Mouse (Mus musculus) cerebellum, postnatal 36 days (tissue): ENCODE measurements at regions not wholly inside any gene's neighbourhood (a gene's known extent, or its start where the extent isn't known, plus 50 kb on each side); places are given as distances from the start of the nearest gene placed in this dataset.
"Not testable (repeated sequence)": the region's sequence is repeated elsewhere in the genome, so short reads cannot be mapped to it uniquely, and the experiment has no call there.

ENCODE experiments used
- DNase-seq, 2 experiments: peaks; one replicate each; pipeline ENCODE4 v3.0.0; 2021 to 2022; ENCODE audit warnings: mixed read lengths in 2 of 2

DNA sequence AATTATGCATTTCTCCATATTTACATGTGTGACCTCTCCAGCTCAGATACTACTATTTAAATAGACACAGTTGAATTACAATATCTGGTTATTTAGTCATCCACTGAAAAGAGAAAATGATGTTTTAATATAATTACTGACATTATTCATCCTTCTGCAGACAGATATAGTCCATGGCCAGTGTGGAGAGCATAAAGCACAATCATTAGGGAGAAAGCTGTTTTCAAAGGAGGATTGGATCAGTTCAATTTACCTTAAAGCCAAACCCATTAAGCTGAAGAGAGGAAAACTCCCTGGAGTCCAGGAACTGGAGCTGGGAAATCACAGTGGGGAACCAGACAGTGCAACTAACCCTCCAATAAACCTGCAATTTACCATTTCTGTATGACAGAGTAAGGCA is 339.8 kb upstream of the Rgs17 start:
- no peak for DNase-seq

DNA sequence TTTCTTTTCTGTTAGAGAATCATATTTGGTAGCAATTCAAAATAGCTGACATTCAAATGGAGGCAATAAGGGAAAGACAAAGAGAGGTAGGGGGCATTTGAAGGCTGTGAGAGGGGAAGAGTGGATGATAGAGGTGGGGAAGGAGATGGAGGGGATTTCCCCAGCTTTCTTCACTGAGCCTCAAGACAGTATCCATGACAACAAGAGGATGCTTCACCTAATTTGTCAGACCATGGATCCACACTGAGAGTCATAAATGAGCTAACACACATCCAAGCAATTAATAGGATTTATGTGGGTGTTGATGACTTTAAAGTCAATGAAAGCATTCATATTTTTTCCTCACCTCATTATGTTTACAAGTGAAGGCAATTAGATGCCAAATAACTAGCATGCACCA is 343.5 kb upstream of the Rgs17 start:
- no peak for DNase-seq

DNA sequence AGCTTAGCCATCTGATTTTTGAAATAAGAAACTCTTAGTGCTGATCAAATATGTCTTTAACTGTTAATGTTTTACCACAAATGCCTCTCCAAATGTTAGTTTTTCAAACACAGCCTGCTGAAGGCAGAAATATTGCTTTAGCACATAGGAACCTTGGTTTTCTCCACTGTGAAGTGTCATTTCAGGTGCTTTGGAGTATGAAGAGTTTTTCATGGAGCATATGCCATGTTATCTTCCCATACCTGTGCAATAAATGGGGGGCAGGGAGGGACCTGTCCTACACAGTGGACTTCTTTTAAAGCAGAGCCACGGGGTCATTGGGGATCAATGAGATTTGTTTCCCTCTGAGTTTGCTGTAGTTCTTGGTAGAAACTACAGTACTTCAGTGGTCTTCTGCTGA is 369.2 kb upstream of the Rgs17 start:
- no peak for DNase-seq

DNA sequence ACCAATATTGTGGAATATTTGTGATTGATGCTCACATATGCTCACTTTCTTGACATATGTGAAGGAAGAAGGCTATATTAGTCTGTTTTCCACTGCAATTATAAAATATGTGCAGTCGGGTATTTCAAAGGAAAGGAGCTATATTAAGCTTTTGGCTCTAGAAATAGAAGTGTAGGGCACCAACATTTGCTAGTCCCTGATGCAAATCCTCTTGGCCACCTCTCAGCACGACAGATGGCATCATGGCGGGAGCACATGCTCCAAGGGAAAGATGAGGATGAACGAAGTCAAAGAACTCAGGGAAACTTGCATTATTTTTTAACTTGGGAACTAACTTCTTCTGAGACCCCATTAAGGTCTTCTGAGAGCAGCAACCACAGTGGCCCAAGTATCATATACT is 374.4 kb upstream of the Rgs17 start:
- DNase-seq: peak; percentile 91 to 94

DNA sequence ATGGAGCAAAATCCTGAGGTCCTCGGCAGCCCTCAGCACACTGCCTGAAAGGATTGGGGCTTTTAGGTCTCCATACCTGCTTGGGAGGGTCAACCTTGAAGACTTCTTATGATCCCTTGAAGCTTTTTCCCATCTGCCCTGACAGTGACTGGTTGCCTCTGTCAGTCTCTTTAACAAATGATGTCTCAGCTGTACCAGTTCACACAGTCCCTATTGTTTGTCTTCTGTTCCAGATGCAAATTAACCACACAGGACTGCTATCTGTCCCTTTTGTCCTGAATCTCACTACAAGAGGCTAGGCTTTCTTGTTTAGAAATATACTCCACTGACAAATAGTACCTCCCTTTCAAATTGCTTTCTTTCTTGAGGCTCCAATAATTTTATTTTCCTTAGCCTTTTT is 375.6 kb upstream of the Rgs17 start:
- DNase-seq: no peak

DNA sequence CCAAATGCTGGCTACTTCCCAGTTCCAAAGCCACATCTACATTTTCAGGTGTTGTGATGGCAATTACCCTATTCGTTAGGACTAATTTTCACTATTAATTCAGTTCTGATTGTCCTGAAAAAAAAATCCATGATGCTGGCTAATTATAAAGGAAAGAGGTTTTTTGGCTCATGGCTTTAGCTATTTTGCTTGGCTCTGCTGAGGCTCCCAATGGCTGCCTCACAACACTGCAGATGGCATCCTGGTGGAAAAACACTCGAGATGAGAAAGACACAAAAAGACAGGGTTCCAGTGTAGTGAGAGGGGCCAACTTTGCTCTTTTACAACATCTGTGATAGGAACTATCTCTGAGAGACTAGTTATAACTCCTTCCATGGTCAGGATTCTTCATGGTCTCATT is 376.5 kb upstream of the Rgs17 start:
- peak; percentile 37 to 39 for DNase-seq

DNA sequence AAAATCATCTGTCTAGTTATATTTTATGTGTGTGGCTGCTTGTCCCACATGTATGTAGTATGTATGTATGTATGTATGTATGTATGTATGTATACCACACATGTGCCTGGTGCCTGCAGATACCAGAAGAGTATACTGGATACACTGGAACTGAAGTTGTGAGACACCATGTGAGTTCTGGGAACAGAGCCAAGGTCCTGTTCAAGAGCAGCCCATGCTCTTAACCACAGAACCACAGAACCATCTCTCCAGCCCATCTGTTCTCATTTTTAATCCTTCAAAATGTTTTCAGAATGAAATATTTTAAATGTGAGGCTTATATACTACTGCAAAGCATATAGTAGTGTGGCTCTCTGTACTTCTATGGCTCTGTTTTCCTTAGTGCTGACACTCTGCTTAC is 379.3 kb upstream of the Rgs17 start:
- DNase-seq: peak; percentile 37 to 59

DNA sequence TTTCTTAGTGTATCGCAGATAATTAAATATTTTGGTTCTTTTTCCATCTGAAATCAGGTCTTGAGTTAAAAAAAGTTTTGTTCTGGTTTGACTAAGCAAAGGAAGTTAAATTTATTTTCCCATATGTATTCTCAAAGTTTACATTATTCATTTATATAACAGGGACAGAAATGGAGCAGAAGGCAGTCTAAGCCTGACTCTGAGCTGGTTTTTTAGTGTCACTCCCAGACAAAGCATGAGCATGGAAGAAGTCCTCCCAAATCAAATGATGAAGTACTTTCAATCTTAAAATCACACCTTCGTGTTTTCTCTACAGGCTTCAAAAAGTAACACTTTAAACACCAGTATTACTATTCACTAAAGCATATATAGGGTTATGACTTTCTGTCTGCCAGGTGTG is 387.2 kb upstream of the Rgs17 start:
- no peak for DNase-seq

DNA sequence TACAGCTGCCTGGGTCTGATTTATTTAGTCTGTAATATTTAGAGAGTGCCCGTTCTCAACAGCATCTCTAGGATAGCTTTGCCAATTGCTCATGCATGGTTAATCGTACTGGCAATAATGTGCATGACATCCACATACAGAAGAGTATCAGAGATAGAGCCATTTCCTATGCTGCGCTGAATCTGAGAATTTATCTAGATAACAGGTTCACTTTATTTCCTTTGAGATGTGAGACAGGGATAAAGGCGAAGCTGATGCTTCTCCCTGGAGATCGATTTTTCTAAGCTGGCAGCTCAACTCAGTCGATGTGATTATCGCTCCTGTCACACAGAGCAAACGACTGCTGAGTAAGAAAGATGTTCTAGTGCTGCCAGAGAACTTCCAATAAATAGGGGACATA is 416.7 kb upstream of the Oprm1 start:
- no peak for DNase-seq

DNA sequence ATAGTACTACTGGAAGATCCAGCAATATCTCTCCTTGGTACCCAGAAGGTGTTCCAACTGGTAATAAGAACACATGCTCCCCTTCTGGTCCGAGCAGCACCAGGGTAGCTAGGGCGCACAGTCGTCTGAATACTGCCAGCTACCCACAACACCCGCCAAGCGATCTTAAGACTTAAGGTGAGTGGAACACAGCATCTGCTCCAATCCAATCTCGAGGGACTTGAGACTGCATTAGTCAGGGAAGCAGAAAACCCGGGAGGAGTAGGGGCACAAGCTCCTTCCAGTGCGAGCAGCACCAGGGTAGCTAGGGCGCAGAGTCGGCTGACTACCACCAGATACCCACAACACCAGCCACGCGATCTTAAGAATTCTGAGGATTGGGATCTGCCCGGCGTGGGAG is 409.1 kb upstream of the Oprm1 start:
- DNase-seq: not testable (repeated sequence)

DNA sequence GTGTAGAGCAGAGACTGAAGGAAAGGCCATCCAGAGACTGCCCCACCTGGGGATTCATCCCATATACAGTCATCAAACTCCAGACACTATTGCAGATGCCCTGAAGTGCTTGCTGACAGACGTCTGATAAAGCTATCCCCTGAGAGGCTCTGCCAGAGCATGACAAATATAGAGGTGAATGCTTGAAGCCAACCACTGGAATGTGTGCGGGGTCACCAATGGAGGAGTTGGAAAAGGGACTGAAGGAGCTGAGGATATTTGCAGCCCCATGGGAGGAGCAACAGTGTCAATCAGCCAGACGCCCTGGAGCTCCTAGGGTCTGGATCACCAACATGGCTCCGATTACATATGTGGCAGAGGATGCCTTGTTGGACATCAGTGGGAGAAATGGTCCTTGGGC is 392.1 kb upstream of the Oprm1 start:
- no peak for DNase-seq

DNA sequence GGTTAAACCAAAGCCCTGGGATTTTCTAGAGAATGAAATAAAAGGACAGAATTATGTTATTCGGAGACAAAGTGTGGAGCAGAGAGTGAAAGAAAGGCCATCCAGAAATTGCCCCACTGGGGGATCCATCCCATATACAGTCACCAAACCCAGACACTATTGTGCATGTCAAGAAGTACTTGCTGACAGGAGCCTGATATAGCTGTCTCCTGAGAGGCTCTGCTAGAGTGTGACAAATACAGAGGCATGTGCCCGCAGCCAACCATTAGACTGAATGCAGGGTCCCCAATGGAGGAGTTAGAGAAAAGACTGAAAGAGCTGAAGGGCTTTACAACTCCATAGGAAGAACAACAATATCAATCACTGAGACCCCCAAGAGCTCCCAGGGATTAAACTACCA is 386.6 kb upstream of the Oprm1 start:
- no peak for DNase-seq

DNA sequence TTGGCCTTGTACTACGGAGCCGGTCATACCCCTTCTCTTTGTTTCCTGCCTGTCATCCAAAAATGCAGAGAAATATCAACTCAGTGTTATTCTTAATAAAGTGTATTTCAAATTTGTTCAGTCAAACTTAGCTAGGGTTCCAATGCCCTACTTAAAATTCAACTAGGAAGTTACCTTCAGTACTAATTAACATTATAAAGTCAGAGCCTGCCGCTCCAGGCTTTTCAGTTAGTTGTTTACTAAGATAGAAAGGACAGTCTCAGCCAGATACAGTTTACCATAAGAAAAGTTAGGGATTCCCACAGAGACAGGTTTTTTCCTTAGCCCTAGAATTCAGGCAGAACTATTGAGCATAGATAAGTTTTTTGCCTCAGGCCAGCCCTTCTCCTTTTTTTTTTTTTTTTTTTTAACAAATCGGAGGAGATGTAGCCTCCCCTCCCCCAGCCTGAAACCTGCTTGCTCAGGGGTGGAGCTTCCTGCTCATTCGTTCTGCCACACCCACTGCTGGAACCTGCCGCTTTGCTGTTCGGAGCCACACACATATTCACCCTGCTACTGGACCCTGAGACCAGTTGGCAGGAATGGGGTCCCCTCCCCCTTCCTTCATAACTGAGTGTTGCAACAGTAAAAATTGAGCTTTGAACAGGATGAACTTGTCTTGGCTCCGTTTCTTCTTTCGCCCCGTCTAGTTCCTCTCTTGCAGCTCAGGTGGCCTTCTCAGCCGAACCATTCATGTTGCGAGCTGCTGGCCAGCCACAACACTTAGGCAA is 340.8 kb upstream of the Oprm1 start:
- not testable (repeated sequence) for DNase-seq

DNA sequence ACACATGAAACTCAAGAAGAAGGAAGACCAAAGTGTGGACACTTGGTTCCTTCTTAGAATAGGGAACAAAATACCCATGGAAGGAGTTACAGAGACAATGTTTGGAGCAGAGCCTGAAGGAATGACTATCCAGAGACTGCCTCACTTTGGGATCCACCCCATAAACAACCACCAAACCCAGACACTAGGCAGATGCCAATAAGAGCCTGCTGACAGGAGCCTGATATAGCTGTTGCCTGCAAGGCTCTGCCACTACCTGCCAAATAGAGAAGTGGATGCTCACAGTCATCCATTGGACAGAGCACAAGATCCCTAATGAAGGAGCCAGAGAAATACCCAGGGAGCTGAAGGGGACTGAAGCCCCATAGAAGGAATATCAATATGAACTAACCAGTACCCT is 340.1 kb upstream of the Oprm1 start:
- DNase-seq: not testable (repeated sequence)

DNA sequence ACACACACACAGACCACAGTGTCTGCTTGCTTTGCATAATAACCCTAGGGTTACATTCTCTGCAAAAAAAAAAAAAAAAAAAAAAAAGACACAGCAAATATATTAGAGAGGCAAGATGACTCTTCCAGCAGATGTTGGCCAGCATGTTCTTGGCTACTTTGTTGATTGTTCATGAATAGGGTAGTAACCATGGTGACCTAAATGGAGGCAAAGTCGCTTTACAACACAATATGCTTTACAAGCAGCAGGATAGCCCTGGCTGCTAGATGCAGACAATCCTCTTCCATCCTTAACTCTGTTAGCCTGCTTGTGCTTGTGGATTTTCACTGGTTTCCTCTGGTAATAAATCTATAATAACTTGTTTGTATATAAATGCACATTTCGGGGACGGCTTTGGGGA is 292.5 kb upstream of the Oprm1 start:
- no peak for DNase-seq

DNA sequence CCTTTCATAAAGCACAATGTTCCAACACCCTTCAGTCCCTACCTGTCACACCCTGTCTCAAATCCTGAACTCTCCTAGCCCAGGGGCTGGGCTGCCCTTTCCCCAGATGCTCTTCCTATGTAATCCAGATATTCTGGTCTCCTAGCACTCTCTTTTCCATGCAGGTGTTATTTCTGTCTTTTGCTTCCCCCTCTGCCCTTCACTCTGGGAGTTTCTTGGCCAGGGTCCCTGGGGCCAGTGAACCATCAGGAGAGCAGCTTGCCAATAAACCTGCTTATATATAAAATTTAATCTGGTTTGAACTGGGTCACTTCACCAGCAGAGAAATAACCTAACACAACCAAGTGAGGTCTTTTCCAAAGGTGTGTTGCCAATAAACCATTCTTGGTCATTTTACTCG is 278.0 kb upstream of the Oprm1 start:
- no peak for DNase-seq

DNA sequence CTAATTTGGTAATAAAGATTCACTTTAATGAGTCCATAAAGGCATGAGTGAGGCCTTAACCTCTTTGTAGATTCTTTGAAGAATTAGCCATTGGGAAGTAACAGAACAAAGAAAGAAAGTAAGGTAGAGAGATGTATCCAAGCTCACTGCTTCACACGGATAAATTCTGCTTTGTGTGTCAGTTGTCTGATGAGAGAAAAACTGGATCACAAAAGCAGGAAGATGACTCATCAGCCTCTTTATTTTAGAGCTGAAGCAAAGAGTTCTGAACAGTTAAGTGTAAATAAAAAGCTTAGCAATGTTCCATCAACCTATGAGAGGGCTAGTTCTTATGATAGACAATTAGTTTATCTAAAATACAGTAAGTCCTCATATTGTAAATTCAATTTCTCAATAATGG is 269.7 kb upstream of the Oprm1 start:
- no peak for DNase-seq

DNA sequence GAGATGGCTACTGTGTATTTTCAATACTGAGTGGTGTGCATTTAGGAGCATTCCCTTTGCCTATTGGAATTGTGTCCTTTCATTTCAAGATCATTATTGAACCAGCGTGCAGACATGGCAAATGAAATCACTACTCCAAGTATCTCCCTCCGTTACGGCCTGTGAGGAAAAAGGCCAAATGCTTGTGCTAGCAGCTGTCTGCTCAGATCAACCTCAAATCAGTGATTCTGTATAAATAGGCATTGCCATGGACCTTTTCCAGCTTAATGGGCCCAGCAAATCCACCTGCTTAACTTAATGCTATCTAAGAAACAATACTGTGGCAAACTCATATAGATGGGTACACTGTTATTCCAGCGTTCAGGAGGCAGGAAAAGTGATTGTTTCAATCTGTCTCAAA is 265.6 kb upstream of the Oprm1 start:
- DNase-seq: peak; percentile 50 to 67

DNA sequence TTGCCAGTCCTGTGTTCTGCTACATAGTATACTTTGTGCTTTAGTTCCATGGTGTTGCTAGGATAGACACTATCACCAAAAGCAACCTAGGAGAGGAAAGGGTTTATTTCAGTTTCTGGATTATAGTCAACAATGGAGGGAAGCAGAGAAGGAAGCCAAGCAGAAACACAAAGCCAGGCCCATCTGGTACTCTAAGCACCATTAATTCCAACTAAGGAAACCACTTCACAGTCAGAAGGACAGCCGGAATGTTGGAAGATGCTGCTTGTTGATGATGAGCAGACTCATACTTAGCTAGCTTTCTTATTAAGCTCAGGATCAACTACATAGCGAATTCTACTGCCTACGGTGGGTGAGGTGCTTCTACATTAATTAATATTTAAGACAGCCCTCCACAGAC is 263.2 kb upstream of the Oprm1 start:
- DNase-seq: peak in 1 of 2 experiments; percentile 17

DNA sequence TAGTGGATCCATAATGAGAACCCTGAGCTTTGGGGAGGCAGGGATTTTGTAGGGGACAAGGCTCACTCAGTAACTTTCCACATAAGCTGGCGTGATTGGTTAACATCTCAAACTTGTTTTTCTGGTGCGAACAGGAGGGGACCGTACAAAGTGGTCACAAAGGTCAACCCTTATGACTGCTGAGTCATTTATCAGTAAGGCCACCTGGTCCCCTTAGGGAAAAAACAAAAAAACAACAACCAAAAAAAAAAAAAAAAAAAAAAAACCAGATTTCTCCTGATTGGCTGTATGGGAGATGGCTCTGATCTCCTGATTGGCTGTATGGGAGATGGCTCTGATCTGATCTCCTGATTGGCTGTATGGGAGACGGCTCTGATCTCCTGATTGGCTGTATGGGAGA is 244.0 kb upstream of the Oprm1 start:
- no peak for DNase-seq

DNA sequence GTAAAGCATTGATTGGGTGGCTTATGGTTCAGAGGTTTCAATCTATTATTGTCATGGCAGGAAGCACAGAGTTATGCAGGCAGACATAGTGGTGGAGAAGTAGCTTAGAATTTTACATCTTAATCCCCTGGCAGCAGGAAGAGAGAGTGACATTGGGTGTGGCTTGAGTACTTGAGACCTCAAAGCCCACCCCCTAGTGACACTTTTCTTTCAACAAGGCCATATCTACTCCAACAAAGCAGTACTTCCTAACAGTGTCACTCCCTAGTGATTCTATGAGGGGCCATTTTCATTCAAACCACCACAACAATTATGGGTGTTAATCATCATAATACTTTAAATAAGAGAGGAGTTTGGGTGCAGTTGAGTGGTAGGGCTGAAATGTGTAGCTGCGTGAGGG is 195.8 kb upstream of the Oprm1 start:
- no peak for DNase-seq

DNA sequence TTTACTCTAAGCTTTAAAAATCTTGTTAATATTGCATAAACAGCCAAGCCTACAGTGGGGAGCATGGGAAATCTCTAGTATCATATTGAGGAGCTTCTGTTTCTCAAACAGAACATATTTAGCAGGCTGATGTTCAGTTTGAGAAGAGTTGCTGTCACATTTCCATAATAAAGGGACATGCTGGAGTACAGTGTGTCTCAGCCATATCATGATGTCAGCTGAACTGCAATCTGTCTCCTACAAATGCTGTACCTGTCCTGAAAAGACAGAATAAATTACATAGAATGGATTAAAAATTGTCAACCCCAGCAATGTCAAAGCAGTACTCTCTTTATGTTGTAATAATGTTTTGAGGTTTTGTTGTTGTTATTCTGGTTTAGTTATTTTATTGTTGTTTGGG is 179.7 kb upstream of the Oprm1 start:
- DNase-seq: no peak

DNA sequence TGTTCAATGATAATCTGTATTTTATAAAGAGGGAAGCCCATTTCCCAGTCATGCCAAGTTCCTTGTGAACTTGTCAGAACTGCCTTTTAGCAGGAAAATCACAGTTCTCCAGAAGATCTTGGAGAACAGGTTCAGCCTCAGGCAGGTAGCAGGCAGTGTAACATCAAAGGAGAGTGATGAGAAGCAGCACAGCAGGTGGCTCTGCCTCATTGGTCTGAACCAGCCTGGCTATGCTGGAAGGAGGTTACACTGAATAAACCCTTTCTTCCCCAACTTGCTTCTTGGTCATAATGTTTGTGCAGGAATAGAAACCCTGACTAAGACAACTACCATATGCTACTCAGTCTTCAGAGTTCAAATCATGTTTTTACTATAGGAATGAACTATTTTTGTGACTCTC is 172.5 kb upstream of the Oprm1 start:
- DNase-seq: not testable (repeated sequence)

DNA sequence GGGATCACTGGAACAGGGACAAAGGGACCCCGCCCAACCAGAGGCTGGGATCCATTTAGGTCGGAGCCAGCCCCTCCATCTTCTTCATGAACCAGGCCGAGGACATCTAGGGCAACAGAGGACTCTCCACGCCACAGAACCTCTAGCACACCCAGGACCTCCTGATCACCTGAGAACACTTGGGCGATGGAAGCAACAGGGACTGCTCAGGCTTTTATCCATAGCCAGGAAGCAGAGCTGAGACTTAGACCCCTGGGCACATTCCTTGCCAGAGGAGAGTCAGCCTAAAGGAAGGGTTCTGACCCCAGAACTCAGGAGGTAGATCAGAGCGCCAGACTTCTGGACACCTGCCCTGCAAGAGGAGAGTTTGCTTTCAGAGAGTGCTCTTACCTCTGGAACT is 168.1 kb upstream of the Oprm1 start:
- DNase-seq: no peak

DNA sequence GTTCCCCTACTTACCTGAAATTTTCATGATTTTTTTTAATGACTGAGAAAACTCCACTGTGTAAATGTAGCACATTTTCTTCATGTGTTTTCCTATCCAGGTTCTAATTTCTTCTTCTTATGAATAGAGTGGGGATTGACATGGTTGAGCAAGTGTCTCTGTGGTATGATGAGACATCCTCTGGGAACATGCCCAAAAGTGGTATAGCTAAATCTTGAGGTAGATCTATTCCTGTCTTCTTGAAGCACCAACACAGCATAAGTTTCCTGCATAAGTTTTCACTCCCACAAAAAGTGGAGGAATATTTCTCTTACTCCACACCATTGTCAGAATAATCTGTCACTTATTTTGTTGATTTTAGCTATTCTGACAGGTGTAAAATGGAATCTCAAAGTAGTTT is 161.1 kb upstream of the Oprm1 start:
- DNase-seq: no peak
